Mouse (Mus musculus) left cerebral cortex, postnatal 14 days (tissue): ENCODE measurements around the gene Kl. TPM values are rescaled to one million over a fixed set of nuclear protein-coding genes. Genes with fewer than 3 reads are reported as not detected.

Experiments used
- DNase-seq, 2 experiments: peaks; one replicate each; pipeline ENCODE4 v3.0.0; 2021 to 2022; ENCODE audit warnings: low spot score in 2 of 2, mixed read lengths in 1 of 2
- intact Hi-C: fragments of 180-260 bp; cut with DNase I; formaldehyde crosslinking; loops from one replicate; pipeline ENCODE4 v1.15.1; 2025
- total RNA-seq, 2 experiments: library from RNA; stranded (reverse); gene quantifications; 2 replicates each; pipeline ENCODE4 v1.2.3; 2021

The Kl gene
- total RNA-seq, 2 experiments from 2014 or later: 2.9 to 3.3 TPM

- no peak for DNase-seq
- intact Hi-C loops: no loop called here
Observed at GRCm38 (mm10) chr5:150959861-150960260, 7.5 kb downstream of the Kl start.

DNA sequence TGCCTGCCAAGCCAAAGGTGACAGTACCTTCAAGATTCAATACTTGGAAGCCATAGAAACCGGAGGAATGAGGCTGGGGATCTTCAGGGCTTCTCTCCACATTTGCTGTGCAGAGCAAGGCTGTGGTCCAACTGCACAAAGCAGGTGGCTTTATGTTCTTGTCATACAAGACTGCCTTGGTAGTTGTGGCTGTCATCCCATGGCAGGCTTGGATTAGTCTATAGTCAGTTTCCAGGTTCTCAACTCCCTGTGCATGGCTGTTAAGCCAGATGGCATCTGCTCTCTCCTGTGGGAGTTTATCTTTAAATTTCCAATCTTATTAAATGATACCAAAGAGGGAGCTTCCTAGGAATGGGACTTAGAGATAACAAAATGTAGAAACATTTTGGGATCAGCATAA is 9.2 kb downstream of the Kl start:
- DNase-seq: no peak
- intact Hi-C loops: no loop called here

DNA sequence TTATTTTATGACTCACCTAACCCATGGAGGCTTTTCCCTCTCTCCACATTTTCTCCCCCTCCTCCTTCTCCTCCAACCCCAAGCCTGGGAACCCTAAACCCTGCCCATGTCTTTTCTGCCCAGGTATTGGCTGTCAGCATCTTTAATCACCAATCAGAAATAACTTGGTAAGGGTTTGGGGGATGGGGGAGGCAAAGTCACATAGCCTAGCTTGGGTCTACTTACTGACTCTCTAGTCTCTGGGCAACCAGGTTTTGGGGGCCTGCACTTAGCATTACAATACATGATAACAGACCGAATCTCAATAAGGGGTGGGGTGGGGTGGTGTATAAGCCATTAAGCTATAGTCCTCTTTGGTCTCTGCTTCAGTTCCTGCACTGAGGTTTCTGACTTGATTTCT is 10.3 kb downstream of the Kl start:
- intact Hi-C loops: no loop called here
- no peak for DNase-seq

GRCm38 (mm10) chr5:150967925-150968324 is 15.5 kb downstream of the Kl start:
- DNase-seq: no peak
- intact Hi-C loops: no loop called here

DNA sequence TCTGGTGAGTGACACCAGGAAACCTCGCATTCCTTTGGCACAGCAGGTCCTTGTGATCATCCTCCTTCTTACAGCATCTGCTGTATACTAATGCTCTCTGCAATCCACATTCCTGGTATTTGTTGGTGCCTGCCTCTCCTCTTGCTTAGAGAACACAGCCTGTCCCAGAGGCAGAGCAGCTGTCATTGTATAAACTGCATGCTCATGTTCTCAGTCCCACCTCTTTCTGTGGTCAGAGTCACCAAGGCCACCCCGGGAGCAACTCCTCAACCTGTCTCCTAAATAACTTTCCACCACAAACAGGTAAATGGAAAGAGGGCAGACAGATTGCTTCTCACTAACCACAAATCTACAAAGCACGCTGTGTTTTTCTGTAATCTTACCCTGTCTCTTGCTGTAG is 18.1 kb downstream of the Kl start:
- DNase-seq: no peak
- intact Hi-C loops: no loop called here

DNA sequence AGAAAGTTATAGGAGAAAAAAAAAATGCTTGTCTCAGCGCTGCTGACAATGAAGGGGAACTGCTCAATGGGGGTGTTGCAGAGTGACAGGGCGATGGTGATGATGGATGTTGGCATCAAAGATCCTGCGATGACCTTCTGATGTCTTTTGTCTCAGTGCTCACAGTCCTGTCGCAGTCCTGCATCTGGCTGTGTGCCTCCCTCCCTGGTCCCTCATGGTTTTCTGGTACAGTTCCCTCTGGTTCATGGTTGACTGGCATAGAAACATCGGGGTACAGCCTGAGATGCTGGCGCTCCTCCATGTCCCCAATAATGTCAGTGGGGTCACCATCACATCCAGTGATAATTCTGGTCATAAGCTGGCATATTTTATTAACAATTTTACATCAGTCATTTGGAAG is 18.7 kb downstream of the Kl start:
- intact Hi-C loops: no loop called here
- no peak for DNase-seq

DNA sequence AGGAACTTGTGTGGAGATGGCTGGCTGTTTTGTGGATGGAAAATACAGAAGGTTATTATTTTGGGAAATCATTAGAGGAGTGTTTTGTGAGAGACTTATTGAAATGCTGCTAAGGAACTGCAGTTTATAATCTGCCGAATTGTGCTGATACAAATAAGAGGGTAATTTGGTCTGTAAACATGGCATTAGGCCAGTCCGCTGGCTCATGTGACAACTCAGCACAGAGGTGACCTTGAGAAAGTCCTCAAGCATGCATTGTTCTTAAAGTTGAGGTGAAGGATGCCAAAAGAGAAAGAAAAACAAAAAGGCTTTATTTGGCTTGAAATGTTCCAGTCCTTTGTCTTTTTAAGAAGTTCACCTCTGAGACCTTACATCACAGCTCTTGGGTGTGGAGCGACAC is 21.8 kb downstream of the Kl start:
- intact Hi-C loops: no loop called here
- DNase-seq: no peak

- no peak for DNase-seq
Observed at GRCm38 (mm10) chr5:150977383-150977958, 25.1 kb downstream of the Kl start.

GRCm38 (mm10) chr5:150979341-150980136 is 27.1 kb downstream of the Kl start:
- no peak for DNase-seq
- intact Hi-C loops: no loop called here

More at GRCm38 (mm10) chr5:150977383-150977958, 25.1 kb downstream of the Kl start:
- intact Hi-C loops: no loop called here

DNA sequence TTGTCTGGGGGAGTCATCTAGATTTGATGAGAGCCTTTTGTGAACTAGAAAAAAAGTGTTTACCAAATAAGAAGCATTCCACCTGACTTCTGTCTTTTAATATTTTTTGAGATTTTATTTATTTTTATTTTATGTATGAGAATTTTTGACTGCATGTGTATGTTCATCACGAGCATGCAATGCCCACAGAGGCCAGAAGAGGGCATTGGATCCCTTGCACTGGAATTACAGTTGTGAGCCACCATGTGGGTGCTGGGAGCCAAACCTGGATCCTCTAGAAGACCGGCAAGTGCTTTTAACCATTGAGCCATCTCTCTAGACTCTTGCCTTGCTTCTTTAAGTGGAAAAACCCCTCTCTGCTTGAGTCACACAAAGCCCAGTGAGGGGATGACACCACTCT is 29.7 kb downstream of the Kl start:
- intact Hi-C loops: no loop called here
- no peak for DNase-seq

- no peak for DNase-seq
- intact Hi-C loops: no loop called here
Observed at GRCm38 (mm10) chr5:150994096-150994495, 41.7 kb downstream of the Kl start.

DNA sequence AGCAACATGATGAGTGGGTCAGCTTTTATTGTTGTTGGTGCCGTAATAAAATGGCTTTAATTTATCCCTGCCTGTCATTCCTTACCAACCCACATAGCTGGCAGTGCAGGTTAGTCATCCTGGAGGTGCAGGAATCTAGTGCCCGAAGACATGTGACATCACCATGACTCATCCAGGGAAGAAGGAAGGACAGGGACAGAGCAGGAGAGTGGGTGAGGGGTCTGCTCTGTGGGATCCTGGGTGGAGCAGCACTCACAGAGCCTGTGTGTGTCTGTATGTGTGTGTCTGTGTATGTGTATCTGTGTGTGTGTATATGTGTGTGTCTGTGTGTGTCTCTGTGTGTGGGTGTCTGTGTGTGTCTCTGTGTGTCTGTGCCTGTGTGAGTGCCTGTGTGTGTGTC is 44.2 kb downstream of the Kl start:
- DNase-seq: no peak
- intact Hi-C loops: no loop called here

DNA sequence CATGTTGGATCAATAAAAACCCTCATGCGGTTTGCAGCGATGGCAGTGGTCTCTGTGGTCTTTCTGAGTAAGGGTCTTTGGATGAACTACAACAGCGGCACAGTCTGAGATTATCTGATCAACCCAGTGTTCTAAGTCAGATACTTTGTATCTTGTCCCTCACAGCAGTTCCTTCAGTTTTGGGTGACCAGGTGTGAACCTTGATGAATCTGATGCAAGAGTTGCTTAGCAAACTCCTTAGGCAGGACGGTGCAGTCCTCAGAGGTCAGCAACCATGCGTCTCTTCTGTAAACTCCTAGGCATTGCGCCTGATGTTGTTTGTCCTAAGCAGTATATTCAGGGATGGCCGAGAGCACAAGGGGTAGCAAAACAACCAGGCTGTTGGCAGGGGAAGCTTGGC is 48.7 kb downstream of the Kl start:
- intact Hi-C loops: no loop called here

GRCm38 (mm10) chr5:151002051-151002450 is 49.6 kb downstream of the Kl start:
- DNase-seq: no peak
- intact Hi-C loops: no loop called here

More for the DNA sequence above, 48.7 kb downstream of the Kl start:
- no peak for DNase-seq

DNA sequence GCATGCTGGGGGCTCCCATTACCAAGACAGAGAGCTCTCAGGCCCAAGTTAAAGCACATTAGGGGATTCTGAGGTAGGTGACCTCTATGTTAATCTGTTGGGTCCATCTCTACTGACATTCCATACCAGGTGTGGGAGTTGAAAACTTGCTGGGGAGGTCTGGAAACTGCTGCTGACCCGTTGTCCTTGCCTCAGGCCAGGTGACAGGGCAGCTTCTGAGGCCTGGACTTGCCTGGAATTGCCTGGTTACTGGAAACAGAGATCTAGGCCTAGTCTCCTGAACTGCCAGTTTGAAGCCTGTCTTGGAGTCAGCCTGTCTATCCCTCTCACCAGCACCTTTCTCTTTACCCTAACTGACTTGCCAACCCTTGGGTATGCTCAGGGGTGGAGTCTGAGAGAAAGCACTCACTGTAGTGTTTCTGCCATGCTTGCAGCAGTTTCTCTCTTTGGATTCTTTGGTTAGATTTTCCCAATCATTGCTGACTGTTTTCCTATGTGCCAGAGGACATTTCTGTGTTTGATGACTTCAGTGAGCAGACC is 51.9 kb downstream of the Kl start:
- no peak for DNase-seq
- intact Hi-C loops: no loop called here

DNA sequence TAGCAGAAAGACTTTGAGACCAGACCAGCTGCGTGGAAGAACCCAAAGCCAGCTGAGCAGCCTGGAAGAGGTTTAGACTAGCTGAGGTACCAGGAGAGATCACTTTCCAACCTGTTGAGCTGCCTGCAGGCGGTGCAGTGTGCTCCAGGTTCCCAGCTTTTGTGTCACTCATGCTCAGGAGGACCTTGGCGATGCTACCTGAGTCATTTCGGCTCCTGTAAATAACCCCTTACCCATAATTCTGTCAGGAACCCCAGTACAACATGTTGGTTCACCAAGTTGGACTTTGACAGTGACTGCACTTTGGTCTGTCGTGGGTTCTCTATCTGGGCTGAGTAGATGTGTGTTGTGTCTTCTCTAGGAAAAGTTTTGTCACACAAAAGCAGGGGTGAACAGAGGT is 66.0 kb downstream of the Kl start:
- no peak for DNase-seq
- intact Hi-C loops: no loop called here

- intact Hi-C loops: no loop called here
- no peak for DNase-seq
Observed at GRCm38 (mm10) chr5:151018959-151019358, 66.6 kb downstream of the Kl start.

DNA sequence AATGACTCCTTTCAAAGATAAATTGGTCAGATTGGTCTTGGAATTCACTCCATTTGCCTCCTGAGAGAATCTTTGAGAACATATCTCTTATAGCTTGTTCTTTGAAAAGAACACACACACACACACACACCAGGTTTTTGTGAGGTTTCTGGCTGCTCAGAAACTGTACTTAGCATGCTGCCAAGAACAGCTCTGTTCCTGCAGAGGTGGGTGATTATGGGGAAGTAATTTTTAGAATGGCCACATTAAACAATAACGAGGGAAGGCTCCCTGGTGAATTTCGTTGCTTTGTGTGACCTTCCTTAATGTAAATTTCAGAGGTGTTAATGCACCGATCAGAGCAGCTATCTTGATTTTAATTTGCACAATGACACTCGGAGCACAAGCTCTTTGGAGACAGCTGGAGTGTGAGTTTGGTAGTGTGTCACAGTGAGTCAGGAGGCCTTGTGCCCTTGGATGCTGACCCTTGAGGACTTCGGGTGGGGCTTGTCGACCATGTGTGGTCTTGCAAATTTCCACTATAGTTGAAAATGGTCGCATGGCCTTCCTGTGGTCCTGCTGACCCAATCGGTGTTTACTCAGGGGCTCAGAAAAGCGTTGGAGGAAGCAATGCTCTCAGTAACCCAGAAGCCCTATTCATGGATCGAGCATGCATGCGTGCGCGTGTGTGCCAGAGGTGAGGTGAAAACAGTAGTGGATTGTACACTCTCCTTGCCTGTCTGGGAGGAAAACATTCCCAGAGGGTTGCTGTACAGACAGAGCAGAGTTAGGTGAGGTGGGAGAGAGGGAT is 67.8 kb downstream of the Kl start:
- DNase-seq: peak; percentile 45 to 70
- intact Hi-C loops: loop anchor here (5.0 kb wide), 2 partner anchors 42 to 117 kb away; no protein-coding TSS in a partner anchor

DNA sequence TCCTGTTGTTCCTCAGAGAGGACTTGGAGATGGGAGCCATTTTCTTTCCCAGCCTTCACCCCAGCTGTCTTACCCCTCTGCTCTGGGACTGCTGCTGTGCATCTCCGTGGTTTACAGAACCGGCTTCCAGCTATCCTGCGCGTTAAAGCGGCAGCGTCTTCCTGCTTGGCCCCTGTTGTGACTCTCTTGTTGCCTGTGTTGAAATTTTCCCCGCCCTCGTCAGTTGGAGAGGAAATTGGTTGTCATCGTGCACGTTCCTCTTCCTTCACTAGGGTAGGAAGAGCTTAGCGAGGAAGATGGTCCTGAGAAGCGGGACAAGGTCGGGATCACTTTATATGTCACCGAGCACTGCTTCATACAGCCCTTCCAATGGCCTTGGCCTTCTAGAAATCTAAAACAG is 68.4 kb downstream of the Kl start:
- DNase-seq: no peak
- intact Hi-C loops: loop anchor here (5.0 kb wide), 2 partner anchors 41 to 116 kb away; no protein-coding TSS in a partner anchor

DNA sequence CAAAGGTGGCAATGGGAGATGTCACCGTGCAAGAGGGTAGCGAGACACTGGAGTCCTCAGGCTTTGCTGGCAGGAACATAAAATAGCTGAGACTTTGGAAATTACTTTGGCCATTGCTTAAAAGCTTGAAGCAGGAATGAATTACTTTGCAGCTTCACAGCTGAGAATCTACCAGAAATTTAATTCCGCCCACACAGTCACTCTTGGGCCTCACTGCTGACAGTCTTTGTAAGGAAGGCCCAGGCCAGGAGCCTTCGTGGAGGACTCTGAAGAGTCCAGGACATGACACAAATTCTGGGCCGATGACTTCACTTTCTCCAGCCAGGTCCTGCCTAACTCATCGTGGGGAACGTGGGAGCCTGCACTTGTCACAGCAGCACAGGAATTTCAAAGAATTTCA is 69.6 kb downstream of the Kl start:
- DNase-seq: peak; percentile 26 to 74
- intact Hi-C loops: loop anchor here (5.0 kb wide), 2 partner anchors 40 to 115 kb away; no protein-coding TSS in a partner anchor
